Mouse (Mus musculus) layer of hippocampus, adult 2 months (tissue): ENCODE data around the gene Ggcx. TPM values are rescaled to one million over a fixed set of nuclear protein-coding genes. Genes with fewer than 3 reads are reported as not detected.

Experiments
- DNase-seq, 2 experiments: peaks; one replicate each; pipeline ENCODE4 v3.0.0; 2022; ENCODE audit warnings: low spot score in 2 of 2
- H3K27ac ChIP-seq: fragments of 200-600 bp; 2 replicates; pipeline ENCODE4 v1.8.1; 2022
- H3K4me3 ChIP-seq: fragments of 200-600 bp; 2 replicates; pipeline ENCODE4 v1.8.1; 2022; ENCODE audit warnings: mild to moderate bottlenecking
- CTCF ChIP-seq: fragments of 200-600 bp; conservative IDR thresholded peaks from 2 replicates; pipeline ENCODE4 v1.8.1; 2022; ENCODE audit warnings: antibody characterized with exemption, mild to moderate bottlenecking, moderate library complexity
- long read RNA-seq, 2 experiments: library from polyadenylated mRNA; stranded (forward); transcript quantifications; one replicate each; pipeline ENCODE4 v2.0.0; 2021; ENCODE audit warnings: borderline mapping rate in 2 of 2
- total RNA-seq, 2 experiments: library from RNA; stranded (reverse); gene quantifications; 2 replicates each; pipeline ENCODE4 v1.2.3; 2021

Gene Ggcx
- total RNA-seq = 10 to 100 TPM; 24.2 to 30.3 TPM
- long read RNA-seq, experiment 1, transcript Ggcx-201 (15 exons, 2,929 nt) = major isoform, 9 of 17 reads
- long read RNA-seq, experiment 1, partial matches to known transcripts = 4 of 17 reads
- long read RNA-seq, experiment 1, other reads (novel, unspliced or antisense) = 4 of 17 reads
- long read RNA-seq, experiment 2, transcript Ggcx-201 (15 exons, 2,929 nt) = major isoform, 13 of 20 reads
- long read RNA-seq, experiment 2, partial matches to known transcripts = 1 of 20 reads
- long read RNA-seq, experiment 2, other reads (novel, unspliced or antisense) = 6 of 20 reads

DNA sequence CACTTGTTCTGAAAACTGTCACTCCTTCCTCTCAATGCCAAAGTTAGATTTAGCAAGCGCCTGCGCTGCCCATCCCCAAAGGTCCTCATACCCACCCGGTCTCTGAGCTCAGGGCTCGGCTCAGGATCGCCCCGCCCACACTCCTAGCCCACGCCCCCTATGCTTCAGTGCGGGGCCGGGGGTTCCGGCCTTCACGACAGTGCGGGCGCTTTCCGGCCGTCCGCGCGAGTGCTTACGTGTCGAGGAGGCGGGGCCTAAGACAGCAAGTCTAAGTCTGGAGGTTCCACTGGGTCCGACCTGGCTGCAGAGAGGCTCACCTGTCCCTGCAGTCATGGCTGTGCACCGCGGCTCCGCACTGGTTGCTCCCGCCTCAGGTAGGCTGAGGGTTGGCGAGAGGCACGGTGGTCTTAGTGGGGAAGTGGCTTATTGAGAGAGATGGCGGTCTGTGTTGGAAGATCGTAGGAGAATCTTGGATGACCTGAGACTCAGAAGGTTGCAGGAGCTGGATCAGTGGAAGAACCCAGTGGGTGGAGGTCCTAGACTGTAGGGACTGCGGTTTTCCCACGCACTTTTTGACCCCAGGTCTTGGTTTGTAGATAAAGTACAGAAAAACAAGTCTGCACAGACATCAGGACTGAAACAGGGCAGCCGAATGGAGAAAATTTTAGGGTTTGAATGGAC lies at the start of gene Ggcx:
Ggcx (plus strand) TSS at position 233 of the 681 bp plus-strand sequence.
- peak; percentile 91 to 92 for DNase-seq
- TF ChIP-seq CTCF = no peak
- Histone ChIP-seq H3K27ac (peak within 1 kb of the TSS; percentile 92), H3K4me3 (peak within 1 kb of the TSS; percentile 85)

DNA sequence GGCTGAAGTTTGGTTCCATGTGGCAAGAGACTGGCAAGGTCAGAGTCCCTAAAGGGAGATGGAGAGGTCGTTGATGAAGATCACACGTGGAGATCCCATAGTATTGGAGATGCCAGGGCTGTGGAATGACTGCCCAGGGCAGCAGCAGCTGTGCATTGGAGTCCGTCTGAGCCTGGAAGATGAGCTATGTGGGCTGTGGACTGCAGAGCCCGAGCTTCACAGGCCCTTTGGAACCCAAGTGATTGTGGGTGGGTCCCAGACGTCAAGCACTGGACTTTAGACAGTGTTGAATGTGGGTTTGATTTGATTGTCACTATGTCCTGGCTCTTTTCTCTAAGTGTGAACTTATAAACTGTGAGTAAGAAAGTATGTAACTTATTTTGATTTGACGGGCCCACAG lies 49.1 kb upstream of the Ggcx start:
- H3K27ac ChIP-seq = no peak overlapping the region
- no peak for DNase-seq
- no peak for TF ChIP-seq CTCF
- no peak overlapping the region for H3K4me3 ChIP-seq

DNA sequence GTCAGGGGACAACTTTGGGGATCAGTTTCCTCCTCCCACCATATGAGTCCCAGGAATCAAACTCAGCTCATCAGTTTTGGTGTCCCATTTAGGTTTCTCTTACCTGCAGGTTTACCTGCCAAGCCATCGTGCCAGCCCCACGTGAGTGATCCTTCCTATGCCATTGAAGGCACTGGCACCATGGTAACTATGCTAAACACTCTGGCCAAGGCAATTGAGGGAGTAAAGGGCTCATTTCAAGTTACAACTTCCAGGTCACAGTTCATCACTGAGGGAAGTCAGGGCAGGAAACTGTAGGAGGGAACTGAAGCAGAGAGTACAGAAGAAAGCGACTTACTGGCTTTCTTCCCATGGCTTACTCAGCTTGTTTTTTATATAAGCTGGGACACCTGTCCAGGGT lies 47.8 kb upstream of the Ggcx start:
- Histone ChIP-seq H3K4me3 (no peak overlapping the region), H3K27ac (no peak overlapping the region)
- DNase-seq = no peak
- TF ChIP-seq CTCF = no peak

DNA sequence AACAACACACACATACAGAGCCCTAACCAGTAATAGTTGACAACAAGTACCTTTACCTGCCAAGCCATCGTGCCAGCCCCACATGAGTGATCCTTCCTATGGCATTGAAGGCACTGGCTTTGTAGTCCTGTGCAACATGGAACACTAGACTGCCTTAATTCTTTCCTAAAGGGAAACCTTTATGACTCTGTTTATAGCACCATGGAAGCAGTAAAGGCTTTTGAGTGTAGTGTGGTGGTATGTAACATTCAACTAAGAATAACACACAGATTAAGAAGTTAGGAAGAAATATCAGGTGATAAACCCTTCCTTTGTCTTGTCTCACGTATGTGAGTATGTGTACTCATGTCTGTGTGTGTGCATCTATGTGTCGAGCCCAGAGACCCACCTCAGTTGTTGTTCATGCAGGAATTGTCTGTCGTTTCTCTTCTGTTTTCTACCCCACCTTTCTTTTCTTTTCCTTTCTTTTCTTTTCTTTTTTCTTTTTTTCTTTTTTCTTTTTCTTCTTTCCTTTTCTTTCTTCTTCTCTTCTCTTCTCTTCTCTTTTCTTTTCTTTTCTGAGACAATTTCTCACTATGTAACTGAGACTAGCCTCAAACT lies 47.2 kb upstream of the Ggcx start, which contains the start of gene Rnf181:
Rnf181 (minus strand) TSS at position 113 of the 600 bp plus-strand sequence.
- no peak for DNase-seq
- Histone ChIP-seq H3K27ac (no peak within 1 kb of the TSS), H3K4me3 (no peak within 1 kb of the TSS)
- TF ChIP-seq CTCF = no peak

DNA sequence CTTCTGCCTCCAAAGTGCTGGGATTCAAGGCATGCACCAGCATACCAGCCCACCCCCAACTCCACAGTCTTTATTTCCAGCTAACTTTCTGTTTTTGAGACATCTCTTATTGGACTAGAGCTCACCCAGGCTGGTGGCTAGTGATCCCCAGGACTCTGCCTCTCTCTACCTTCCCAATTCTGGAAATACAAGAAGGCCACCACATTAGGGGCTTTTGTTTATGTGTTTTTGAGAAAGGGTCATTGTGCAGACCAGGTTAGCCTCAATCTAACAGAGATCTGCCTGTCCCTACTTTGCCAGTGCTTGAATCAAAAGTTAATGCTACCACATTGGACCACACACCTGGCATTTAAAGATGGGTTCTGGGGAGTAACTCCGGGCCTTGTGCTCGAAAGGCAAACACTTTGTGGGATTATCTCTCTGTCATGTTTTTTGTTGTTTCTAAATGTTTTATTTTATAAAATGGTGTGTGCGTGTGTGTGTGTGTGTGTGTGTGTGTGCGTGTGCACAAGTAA lies 46.6 kb upstream of the Ggcx start:
- DNase-seq = no peak
- H3K27ac ChIP-seq = no peak overlapping the region
- no peak overlapping the region for H3K4me3 ChIP-seq
- TF ChIP-seq CTCF = no peak

DNA sequence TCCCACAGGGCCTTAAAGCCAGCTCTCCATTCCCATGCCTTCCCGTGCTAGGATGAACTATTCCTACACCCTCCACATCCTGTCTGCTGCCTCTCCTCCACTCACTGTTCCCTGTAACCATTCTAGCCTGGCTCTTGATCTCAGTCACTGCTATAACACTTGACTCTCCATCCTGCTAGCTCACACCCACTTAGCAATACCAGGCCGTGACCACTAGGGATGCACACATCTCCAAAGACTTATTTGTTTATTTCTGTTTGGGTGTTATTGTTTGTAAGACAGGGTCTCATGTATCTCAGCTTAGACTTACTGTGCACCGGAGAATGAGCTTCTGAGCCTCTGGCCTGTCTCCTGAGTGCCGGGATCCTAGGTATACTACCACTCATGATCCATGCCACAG lies 44.6 kb upstream of the Ggcx start:
- no peak overlapping the region for H3K27ac ChIP-seq
- DNase-seq = no peak
- H3K4me3 ChIP-seq = no peak overlapping the region
- peak; percentile 44 for TF ChIP-seq CTCF

DNA sequence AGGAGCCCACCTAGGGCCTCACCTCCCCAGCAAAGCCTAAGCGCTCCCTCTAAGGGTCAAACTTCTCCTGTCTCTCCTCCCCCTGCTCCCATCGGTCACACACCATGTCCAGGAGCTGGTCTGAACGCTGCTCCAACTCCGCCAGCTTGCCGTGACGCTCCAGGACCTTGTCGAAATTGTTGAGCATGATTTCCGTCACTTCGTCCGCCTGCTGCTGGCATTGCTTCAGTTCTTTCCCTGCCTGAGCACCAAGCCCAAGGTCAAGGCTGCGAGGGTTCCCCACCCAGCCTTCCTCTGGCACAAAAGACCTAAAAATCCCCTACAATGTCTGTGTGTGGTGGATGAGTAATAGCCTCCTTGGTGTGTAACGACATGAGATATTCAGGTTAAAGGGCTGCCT lies 44.0 kb upstream of the Ggcx start:
- H3K27ac ChIP-seq = no peak overlapping the region
- no peak for DNase-seq
- TF ChIP-seq CTCF = no peak
- H3K4me3 ChIP-seq = no peak overlapping the region

DNA sequence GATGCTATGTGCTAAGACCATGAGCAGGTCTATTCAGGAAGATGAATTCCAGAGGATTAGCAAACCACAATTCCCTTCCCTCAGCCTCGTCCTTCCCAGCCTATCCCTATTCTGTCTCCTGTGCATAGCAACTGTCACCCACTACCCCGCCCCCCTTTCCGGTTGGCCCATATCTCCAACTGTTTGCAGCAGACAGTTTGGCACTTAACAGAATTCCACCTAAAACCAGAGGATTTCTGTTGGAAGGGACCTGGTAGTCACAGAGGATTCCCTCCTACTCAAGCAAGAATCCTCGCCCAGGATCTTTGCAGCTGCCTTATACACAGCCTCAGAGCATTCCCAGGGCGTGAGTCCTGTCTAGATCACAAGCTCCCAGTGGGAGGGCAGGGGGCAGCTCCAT lies 43.0 kb upstream of the Ggcx start:
- peak; percentile 57 to 63 for DNase-seq
- peak overlapping the region; percentile 65; the same call in 1 of the 2 replicates for H3K27ac ChIP-seq
- H3K4me3 ChIP-seq = no peak overlapping the region
- TF ChIP-seq CTCF = no peak

DNA sequence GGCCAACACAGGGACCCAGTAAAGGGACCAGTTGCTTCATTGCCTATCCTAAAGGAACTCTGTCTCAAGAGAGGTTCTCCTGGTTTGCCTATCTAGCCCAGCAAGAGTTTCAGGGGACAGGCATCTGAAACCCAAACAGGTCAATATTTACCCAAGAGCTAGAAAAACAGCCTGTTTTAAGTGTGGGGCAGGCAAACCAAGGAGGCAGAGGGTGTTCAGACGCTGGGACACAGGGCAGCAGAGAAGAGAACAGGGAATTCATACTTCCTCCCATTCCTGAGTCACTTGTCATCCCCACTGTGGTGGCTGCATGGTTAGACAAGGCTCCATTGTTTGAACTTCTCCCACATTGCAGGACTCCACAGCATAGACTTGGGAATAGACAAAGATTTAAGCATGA lies 42.5 kb upstream of the Ggcx start:
- TF ChIP-seq CTCF = no peak
- Histone ChIP-seq H3K27ac (peak overlapping the region; percentile 65; the same call in 1 of the 2 replicates), H3K4me3 (no peak overlapping the region)
- no peak for DNase-seq

DNA sequence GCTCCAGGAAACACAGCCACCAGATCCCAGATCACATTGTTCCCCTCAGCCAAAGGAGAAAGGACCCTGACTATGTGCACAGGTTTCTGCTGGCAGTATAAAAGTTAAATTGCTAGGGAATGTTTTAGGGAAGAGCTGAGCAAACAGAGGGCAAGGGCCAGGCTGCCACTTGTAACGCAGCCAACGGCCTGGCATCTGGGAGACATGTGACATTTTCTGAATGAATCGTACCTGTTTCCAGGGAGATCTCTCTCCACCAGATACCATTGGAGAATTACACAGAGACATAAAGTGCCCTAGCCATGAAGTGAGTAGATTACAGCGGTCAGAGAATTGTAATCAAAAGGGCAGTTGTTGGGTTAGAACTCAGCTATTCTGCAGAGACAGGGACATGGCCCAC lies 40.9 kb upstream of the Ggcx start:
- no peak for DNase-seq
- no peak overlapping the region for H3K27ac ChIP-seq
- H3K4me3 ChIP-seq = no peak overlapping the region
- TF ChIP-seq CTCF = no peak

DNA sequence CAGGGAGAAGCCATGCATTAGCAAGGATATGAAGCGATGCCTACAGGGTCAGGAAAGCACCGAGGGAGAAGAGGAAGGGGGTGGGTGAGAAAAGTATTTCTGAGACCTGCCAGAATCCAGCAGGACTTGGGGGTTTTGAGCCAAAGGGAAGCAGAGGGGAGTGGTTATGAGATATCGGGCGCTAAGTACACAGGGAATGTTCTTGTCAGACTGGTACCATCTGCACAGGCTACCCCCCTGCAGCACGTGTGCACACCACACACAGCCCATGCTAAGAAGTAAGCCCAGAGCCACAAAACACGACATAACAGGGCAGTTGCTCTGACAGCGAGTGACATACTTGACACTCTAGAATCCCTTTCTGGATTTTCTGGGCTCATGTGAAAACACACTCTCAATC lies 39.9 kb upstream of the Ggcx start:
- Histone ChIP-seq H3K27ac (no peak overlapping the region), H3K4me3 (no peak overlapping the region)
- TF ChIP-seq CTCF = no peak
- no peak for DNase-seq

DNA sequence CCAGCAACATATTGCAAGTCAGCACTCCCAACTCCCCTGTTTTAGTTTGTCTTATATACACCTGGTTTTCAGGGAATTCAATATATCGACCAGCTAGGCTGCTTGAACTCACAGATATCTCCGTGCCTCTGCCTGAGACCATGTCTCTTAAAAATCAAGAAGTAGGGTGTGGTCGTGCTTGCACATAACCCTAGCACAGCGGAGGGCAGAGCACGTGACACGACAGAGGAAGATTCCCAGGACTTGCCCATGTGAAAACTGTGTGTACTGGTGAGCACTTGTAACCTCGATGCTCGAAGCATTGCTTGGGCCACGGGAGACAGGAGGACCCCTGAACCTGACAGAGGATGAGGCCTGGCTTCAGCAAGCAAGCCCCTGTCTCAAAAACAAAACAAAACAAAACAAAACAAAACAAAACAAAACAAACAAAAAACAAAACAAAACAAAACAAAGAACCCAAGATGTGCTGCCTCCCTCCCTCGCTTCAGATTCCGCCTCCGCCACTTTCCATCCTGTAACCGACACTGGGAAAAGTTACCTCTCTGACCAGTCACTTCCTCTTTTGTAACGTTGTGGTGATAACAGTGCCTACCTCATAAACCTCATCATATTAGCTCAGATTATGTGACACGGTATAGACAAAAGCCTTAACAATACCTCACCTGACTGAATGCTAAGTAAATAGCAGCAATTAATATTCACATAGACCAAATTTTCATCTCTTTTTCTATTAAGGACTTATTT lies 39.1 kb upstream of the Ggcx start:
- TF ChIP-seq CTCF = no peak
- Histone ChIP-seq H3K4me3 (no peak overlapping the region), H3K27ac (no peak overlapping the region)
- DNase-seq = no peak
